Mouse (Mus musculus): Measurements from ENCODE around the gene Nfkbil1. TPM values are rescaled to one million over a fixed set of nuclear protein-coding genes. Genes with fewer than 3 reads are reported as not detected.

The Nfkbil1 gene
- polyA plus RNA-seq, 1 experiment from 2014 or later: 4.0 TPM

- Histone ChIP-seq H3K4me3 (ENCODE audit: low read depth, low read length) (no peak overlapping the region), H3K4me1 (ENCODE audit: control insufficient read depth, insufficient read depth, low read length) (no peaks in the 10 kb centered on the region), H3K9ac (replicated peaks; ENCODE audit: low read length) (no peak overlapping the region), H3K9me3 (replicated peaks; ENCODE audit: control insufficient read depth, low read length) (no peaks in the 10 kb centered on the region), H3K27me3 (ENCODE audit: control insufficient read depth, insufficient read depth, low read length) (peaks cover 8% of the 10 kb centered on the region; the same call in 1 of the 2 replicates), H3K4me2 (ENCODE audit: low read depth, low read length) (no peak overlapping the region), H3K36me3 (replicated peaks; ENCODE audit: control insufficient read depth, insufficient read depth, low read depth, low read length) (peaks cover 9% of the 10 kb centered on the region), H3K27ac (replicated peaks; ENCODE audit: low read depth, low read length) (no peak overlapping the region)
- WGBS: 19% methylated on average over 17 of the region's 17 CpGs
- DNase-seq (ENCODE audit: low spot score): peak; percentile 88
- ATAC-seq (replicated peaks; ENCODE audit: insufficient number of reproducible peaks, low FRiP score, low TSS enrichment, low read depth): no peak
Observed at GRCm38 (mm10) chr17:35257824-35258491, 22.4 kb upstream of the Nfkbil1 start.

DNA sequence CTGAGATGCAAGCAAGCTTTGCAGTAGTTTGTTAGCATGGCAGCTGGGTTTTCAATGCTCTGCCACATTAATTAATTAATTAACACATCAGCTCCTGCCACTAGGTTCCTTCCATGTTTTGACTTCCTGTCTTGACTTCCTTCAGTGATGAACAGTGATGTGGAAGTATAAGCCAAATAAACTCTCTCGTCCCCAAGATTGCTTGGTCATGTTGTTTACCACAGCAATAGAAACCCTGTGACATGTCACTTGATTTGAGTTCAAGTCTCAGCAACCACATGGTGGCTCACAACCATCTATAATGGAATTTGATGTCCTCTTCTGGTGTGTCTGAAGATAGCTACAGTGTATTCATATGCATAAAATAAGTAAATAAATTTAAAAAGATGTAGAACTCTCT lies 21.8 kb upstream of the Nfkbil1 start:
- H3K36me3 ChIP-seq (replicated peaks; ENCODE audit: control insufficient read depth, insufficient read depth, low read depth, low read length): peaks cover 14% of the 10 kb centered on the region
- H3K4me1 ChIP-seq (ENCODE audit: control insufficient read depth, insufficient read depth, low read length): no peaks in the 10 kb centered on the region
- no peak for DNase-seq (ENCODE audit: low spot score)
- no peak for ATAC-seq (replicated peaks; ENCODE audit: insufficient number of reproducible peaks, low FRiP score, low TSS enrichment, low read depth)
- no peaks in the 10 kb centered on the region for H3K9me3 ChIP-seq (replicated peaks; ENCODE audit: control insufficient read depth, low read length)
- no peak overlapping the region for H3K4me2 ChIP-seq (ENCODE audit: low read depth, low read length)
- no peak overlapping the region for H3K27ac ChIP-seq (replicated peaks; ENCODE audit: low read depth, low read length)
- no peak overlapping the region for H3K4me3 ChIP-seq (ENCODE audit: low read depth, low read length)
- no peak overlapping the region for H3K9ac ChIP-seq (replicated peaks; ENCODE audit: low read length)
- whole genome bisulfite sequencing: 74% methylated on average over 1 of the region's 1 CpGs
- H3K27me3 ChIP-seq (ENCODE audit: control insufficient read depth, insufficient read depth, low read length): peaks cover 3% of the 10 kb centered on the region; the same call in 1 of the 2 replicates

DNA sequence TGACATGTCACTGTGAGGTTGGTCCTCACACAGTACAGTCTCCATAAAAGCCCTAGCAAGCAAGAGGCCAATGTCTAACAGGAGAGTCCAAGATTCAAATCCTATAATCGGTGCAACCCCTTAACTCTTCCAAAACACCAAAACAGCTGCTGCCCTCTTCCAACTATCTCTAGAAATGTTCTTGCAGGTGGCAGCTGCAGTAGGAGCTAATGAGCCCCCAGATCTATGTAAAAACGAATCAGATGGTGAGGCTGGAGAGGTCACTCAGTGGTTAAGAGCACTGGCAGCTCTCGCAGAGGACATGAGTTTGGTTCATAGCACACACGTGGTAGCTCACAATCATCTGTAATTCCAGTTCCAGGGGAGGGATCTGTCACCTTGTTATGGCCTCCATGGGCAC lies 20.1 kb upstream of the Nfkbil1 start:
- H3K4me1 ChIP-seq (ENCODE audit: control insufficient read depth, insufficient read depth, low read length): no peaks in the 10 kb centered on the region
- no peak overlapping the region for H3K4me2 ChIP-seq (ENCODE audit: low read depth, low read length)
- H3K27ac ChIP-seq (replicated peaks; ENCODE audit: low read depth, low read length): no peak overlapping the region
- no peak for DNase-seq (ENCODE audit: low spot score)
- H3K27me3 ChIP-seq (ENCODE audit: control insufficient read depth, insufficient read depth, low read length): no peaks in the 10 kb centered on the region
- H3K9ac ChIP-seq (replicated peaks; ENCODE audit: low read length): no peak overlapping the region
- whole genome bisulfite sequencing: 58% methylated on average over 4 of the region's 4 CpGs
- H3K9me3 ChIP-seq (replicated peaks; ENCODE audit: control insufficient read depth, low read length): no peaks in the 10 kb centered on the region
- H3K36me3 ChIP-seq (replicated peaks; ENCODE audit: control insufficient read depth, insufficient read depth, low read depth, low read length): peaks cover 25% of the 10 kb centered on the region
- no peak for ATAC-seq (replicated peaks; ENCODE audit: insufficient number of reproducible peaks, low FRiP score, low TSS enrichment, low read depth)
- no peak overlapping the region for H3K4me3 ChIP-seq (ENCODE audit: low read depth, low read length)

DNA sequence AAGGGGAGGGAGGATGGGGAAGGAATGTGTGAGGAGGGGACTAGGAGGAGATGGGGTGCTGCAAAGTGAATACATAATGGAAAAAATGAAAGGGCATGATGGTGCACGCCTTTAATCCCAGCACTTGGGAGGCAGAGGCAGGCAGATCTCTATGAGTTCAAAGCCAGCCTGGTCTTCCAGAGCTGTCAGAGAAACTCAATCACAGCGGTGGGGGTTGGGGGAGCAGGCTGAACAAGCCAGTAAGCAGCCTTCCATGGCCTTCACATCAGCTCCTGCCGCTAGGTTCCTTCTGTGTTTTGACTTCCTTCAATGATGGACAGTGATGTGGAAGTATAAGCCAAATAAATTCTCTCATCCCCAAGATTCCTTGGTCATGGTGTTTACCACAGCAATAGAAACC lies 19.7 kb upstream of the Nfkbil1 start:
- Histone ChIP-seq H3K36me3 (replicated peaks; ENCODE audit: control insufficient read depth, insufficient read depth, low read depth, low read length) (peaks cover 29% of the 10 kb centered on the region), H3K27me3 (ENCODE audit: control insufficient read depth, insufficient read depth, low read length) (no peaks in the 10 kb centered on the region), H3K9me3 (replicated peaks; ENCODE audit: control insufficient read depth, low read length) (no peaks in the 10 kb centered on the region), H3K4me2 (ENCODE audit: low read depth, low read length) (no peak overlapping the region), H3K27ac (replicated peaks; ENCODE audit: low read depth, low read length) (no peak overlapping the region), H3K9ac (replicated peaks; ENCODE audit: low read length) (no peak overlapping the region), H3K4me1 (ENCODE audit: control insufficient read depth, insufficient read depth, low read length) (no peaks in the 10 kb centered on the region), H3K4me3 (ENCODE audit: low read depth, low read length) (no peak overlapping the region)
- DNase-seq (ENCODE audit: low spot score): no peak
- no peak for ATAC-seq (replicated peaks; ENCODE audit: insufficient number of reproducible peaks, low FRiP score, low TSS enrichment, low read depth)
- WGBS: 63% methylated on average over 3 of the region's 3 CpGs

- Histone ChIP-seq H3K27me3 (ENCODE audit: control insufficient read depth, insufficient read depth, low read length) (no peaks in the 10 kb centered on the region), H3K36me3 (replicated peaks; ENCODE audit: control insufficient read depth, insufficient read depth, low read depth, low read length) (peaks cover 33% of the 10 kb centered on the region), H3K9ac (replicated peaks; ENCODE audit: low read length) (no peak overlapping the region), H3K4me3 (ENCODE audit: low read depth, low read length) (no peak overlapping the region), H3K4me1 (ENCODE audit: control insufficient read depth, insufficient read depth, low read length) (no peaks in the 10 kb centered on the region), H3K4me2 (ENCODE audit: low read depth, low read length) (no peak overlapping the region), H3K9me3 (replicated peaks; ENCODE audit: control insufficient read depth, low read length) (no peaks in the 10 kb centered on the region), H3K27ac (replicated peaks; ENCODE audit: low read depth, low read length) (no peak overlapping the region)
- ATAC-seq (replicated peaks; ENCODE audit: insufficient number of reproducible peaks, low FRiP score, low TSS enrichment, low read depth): peak; percentile 36; the same call in 1 of the 2 replicates
- peak; percentile 51 for DNase-seq (ENCODE audit: low spot score)
- 60% methylated on average over 11 of the region's 11 CpGs for WGBS
Observed at GRCm38 (mm10) chr17:35254241-35255098, 18.9 kb upstream of the Nfkbil1 start.

DNA sequence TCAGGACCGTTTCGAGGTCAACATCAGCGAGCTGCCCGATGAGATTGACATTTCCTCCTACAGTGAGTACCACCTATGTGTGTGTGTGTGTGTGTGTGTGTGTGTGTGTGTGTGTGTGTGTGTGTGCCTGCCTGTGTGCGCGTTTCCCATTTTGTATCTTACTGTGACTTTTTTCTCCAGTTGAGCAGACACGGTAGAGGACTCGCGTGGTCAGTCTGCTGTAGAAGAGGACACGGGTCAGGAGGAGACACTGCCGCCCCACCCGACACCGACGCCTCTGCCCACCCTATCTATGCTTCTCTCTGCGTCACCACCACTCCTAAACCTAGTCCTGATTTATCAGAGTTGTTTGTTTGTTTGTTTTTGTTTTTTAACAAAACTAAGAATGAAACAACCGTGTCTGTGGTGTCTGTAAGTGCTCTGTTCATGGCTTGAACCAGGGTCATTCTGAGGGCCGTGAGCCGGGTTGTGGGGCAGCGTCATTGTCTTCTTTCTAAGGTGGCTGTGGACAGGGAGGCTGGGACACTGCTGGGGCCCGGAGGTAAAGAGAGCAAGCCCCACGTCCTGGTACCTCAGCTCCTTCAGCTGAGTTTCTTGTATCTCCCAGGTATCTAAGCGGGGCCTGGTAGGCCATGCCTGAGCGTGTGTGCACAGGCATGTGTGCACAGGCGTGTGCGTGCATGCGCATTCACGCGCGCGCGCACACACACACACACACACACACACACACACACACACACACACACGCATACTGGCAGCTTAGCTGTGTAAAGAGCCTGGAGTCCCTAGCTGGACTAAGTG lies 17.9 kb upstream of the Nfkbil1 start:
- 90% methylated on average over 32 of the region's 32 CpGs for WGBS
- H3K4me3 ChIP-seq (ENCODE audit: low read depth, low read length): no peak overlapping the region
- H3K4me2 ChIP-seq (ENCODE audit: low read depth, low read length): no peak overlapping the region
- no peak overlapping the region for H3K9ac ChIP-seq (replicated peaks; ENCODE audit: low read length)
- DNase-seq (ENCODE audit: low spot score) (no peak), ATAC-seq (replicated peaks; ENCODE audit: insufficient number of reproducible peaks, low FRiP score, low TSS enrichment, low read depth) (0 out of 2 replicates have a peak, but pooled peaks have one; percentile 1)
- no peaks in the 10 kb centered on the region for H3K4me1 ChIP-seq (ENCODE audit: control insufficient read depth, insufficient read depth, low read length)
- H3K9me3 ChIP-seq (replicated peaks; ENCODE audit: control insufficient read depth, low read length): no peaks in the 10 kb centered on the region
- H3K27me3 ChIP-seq (ENCODE audit: control insufficient read depth, insufficient read depth, low read length): no peaks in the 10 kb centered on the region
- H3K36me3 ChIP-seq (replicated peaks; ENCODE audit: control insufficient read depth, insufficient read depth, low read depth, low read length): peaks cover 42% of the 10 kb centered on the region
- H3K27ac ChIP-seq (replicated peaks; ENCODE audit: low read depth, low read length): no peak overlapping the region

DNA sequence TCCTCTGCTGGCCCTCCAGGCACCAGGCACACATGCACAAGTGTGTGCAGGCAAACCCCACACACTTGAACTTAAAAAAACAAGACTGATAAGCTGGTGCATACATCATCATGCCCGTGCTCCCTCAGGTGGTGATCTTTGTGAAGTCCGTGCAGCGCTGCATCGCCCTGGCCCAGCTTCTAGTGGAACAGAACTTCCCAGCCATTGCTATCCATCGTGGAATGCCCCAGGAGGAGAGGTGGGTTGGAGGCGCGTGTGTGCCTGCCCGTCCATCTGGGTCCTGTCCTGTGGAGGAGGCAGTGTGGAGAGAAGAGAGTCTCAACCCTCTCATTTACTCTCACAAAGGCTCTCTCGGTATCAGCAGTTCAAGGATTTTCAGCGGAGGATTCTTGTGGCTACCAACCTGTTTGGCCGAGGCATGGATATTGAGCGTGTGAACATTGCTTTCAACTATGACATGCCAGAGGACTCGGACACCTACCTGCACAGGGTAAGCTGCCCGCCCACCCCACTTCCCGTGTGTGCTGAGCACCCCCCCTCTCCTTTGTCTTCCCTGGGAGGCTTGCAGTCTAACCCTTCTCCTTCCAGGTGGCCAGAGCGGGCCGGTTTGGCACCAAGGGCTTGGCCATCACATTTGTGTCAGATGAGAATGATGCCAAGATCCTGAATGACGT lies 17.2 kb upstream of the Nfkbil1 start:
- Histone ChIP-seq H3K4me3 (ENCODE audit: low read depth, low read length) (no peak overlapping the region), H3K36me3 (replicated peaks; ENCODE audit: control insufficient read depth, insufficient read depth, low read depth, low read length) (peaks cover 44% of the 10 kb centered on the region), H3K4me2 (ENCODE audit: low read depth, low read length) (no peak overlapping the region), H3K9ac (replicated peaks; ENCODE audit: low read length) (no peak overlapping the region), H3K27me3 (ENCODE audit: control insufficient read depth, insufficient read depth, low read length) (no peaks in the 10 kb centered on the region), H3K4me1 (ENCODE audit: control insufficient read depth, insufficient read depth, low read length) (no peaks in the 10 kb centered on the region), H3K9me3 (replicated peaks; ENCODE audit: control insufficient read depth, low read length) (no peaks in the 10 kb centered on the region), H3K27ac (replicated peaks; ENCODE audit: low read depth, low read length) (no peak overlapping the region)
- ATAC-seq (replicated peaks; ENCODE audit: insufficient number of reproducible peaks, low FRiP score, low TSS enrichment, low read depth) (no peak), DNase-seq (ENCODE audit: low spot score) (no peak)
- WGBS: 86% methylated on average over 18 of the region's 18 CpGs

Measured in embryonic facial prominence, embryonic 11.5 days (tissue).